Mouse (Mus musculus) CD4-positive helper T cell, adult 2 months (primary cell): ENCODE measurements around the gene Igfbp2.

ENCODE experiments used
- DNase-seq: peaks from one replicate; pipeline ENCODE4 v3.0.0-alpha.2; 2012; ENCODE audit warnings: low read depth, missing footprints, low spot score

Igfbp2 gene

DNA sequence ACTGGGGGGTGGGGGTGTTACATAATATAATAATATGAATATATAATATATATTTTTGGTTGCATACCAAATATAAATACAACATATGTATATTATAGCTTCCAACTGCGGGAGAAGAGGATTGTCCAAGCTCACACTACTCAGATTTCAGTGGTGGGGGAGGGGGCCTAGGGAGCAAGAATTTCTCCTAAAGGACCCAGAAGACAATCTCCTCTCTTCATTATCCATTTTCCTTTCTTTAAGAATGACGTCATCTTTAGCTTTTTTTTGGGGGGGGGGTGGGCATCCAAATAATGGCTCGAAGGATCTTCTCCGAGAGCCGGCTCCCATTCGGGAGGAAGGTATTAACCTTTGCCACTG is 47.0 kb downstream of the Igfbp2 start:
- DNase-seq = no peak

DNA sequence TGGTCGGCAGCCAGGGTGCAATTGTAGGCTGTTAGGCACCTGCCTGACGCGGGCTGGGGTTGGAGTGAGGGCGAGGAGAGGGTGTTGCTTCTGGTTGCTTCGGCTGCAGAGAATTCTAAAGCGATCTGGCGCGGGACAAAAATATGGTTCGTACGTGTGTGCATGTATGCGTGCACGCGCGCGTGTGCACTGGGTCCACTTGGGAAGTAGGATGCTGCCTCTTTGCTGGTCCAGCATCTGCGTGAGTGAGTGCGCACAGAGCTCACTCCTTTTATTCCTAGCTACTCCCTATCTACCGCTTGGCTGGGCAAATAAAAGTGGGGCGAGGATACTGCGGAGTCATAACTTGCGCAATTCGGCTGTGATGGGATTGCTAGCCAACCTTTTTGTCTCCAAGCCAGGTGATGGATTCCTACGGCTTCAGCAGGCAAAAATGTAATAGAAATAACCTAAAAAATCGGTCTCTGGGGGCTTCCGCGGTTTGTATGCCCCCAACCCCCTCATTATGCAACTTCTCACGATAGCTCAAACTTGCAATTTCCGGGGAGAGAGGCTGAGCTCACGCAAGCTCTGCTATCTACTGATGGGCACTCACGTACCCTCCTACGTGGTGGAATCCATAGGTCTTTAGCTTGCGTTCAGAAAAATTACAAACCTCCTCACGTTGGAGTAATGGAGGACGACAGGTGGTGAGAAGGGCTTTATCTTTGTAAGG is 47.6 kb downstream of the Igfbp2 start:
- peak; percentile 10 for DNase-seq

DNA sequence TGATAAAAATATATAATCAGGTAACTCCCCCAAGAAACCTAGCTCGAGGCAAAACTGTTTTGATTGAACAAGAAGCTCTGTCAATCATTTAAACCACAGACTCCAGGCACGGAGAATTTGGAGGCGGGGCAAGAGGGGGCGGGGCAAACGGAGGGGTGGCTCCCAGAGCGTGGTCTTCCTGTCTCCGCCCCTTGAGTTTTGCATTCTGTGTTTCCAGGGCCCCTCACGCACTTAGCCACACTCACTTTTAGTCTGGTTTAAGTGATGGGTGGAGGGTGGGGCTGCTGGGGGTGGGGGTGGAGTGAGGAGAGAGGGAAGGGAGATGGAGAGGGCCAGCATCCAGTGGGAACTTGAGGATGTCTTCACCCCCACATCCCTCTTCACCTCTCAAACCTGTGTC is 48.2 kb downstream of the Igfbp2 start:
- peak; percentile 38 for DNase-seq

DNA sequence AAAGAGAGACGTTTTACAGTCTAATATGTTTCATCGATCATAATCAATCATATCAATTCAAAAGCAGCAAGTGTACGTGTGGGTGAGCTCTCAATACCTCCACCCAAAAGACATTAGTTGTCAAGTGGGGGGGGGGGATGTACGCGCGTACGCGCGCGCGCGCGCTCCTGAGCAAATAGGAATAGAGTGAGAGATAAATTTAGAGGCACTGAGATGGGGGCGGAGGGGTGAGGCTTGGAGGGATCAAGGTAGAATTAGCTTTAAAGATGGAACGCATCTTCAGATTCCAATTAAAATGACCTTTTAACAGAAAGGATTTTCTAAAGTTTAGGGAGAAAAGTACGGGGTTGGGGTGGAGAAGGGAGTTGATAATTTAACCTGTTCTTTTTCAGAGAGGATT is 48.8 kb downstream of the Igfbp2 start:
- DNase-seq = no peak

DNA sequence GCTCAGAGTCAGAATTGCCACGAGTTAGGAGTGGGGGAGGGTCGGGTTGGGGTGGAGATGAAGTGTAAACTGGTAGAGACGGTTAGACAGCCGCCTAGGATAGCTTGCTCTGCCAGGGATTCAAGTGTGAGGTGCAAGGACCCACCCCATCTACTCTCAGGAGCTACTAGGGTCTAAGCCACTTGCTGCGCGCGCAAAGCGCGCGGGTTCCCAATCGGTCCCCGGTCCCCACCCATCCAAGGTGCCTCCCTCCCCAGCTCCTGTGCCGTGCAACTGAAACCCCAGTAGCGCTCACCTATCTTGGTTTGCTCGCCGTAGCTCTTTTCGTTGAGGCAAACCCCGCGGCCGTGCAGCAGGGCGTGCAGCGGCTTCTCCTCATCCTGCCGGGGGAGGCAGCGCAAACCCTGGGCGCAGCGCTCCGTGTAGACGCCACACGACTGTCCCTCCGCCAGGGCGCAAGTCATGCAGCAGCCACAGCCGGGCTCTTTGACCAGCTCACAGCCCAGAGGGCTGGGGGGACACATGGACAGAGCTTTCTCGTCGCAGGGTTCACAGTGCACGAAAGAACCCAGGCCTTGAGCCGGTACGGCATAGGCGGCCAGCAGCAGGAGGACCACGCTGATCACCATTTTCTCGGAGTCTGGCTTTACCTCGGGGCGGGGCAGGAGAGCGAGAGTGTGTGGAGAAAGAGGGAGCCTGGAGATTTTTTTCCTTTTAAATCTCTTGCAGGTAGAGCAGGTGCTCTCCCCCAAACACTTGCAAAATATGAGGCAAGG is 49.4 kb downstream of the Igfbp2 start:
- no peak for DNase-seq

DNA sequence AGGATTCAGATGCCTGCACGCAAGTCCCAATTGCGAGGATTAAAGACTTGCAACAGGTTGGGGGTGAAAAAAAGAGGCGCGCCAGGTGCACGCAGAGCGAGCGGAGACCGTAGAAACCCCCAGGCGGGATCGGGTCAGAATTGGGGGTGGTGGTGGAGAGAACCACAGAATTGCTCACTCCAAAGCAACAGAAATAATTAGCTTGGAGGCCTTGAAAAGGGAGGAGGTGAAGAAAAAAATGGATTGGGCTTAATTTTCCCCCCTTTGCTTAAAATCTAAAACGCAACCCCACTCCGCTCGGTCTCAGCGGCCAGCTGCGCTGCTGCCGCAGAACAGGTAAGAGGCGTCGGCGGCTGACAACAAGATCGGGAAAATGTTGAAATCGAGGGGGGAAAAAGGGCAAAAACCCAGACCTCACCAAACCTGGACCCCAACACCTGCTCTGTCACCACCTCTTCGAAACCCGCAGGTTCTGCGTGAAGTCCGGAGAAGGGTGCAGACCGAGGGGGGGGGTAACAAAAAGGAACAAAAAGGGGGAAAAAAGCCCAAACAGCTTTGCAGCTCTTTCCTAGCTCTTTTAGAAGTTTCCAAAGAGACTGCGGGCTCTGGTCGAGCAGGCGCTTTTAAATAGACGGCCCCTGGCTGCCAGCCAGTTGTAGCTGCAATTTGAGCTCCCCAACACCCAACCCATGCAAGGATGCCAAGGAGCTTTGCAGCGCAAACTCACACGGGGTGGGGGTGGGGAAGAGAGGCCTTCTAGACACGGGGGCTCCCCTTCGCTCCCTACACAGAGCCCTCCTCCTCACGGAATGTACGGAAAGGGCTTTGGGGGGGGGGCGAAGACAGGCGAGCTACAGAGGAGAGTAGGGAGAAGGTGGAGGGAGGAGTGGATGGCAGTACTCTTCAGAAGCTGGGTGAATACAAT is 50.2 kb downstream of the Igfbp2 start, which contains the start of gene Igfbp5:
Gene Igfbp5 (minus strand): TSS at position 598 of the 925 bp plus-strand sequence.
- DNase-seq = no peak

DNA sequence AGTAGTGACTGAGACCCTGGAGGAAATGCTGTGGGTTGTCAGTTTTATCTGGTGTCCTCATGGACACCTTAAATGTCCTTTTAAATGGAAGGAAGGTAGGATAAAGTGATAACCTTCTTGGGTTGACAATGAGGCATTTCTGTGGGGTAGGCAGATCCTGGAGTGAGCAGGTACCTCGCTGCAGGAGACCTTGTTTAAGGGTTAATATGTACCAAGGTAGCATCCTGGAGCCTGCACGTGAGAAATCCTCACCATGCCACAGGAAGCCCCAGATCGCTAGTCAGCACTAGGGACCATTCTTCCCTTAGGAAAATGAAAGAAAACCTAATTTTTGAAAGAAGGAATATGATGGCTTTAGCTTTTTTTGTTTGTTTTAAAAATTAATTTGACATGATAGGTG is 51.4 kb downstream of the Igfbp2 start:
- DNase-seq = no peak

DNA sequence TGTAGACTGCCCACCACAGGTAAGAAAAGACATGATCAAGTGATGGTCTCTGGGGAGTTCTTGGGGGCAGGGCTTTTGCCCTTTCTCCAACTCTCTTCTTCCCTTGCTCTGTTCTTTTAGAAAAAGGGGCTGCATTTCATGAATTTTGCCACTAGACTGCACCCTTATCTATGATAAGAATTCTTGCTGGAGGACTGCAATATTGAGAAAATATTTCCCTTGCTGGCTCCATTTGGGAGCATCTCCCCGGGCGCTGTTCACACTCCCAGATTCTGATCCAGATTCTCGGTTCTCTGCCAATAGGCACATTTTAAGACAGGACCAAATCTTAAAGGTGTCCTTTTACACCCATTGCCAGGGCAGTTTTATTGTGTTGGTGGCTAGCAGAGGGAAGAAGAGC is 51.8 kb downstream of the Igfbp2 start:
- no peak for DNase-seq

DNA sequence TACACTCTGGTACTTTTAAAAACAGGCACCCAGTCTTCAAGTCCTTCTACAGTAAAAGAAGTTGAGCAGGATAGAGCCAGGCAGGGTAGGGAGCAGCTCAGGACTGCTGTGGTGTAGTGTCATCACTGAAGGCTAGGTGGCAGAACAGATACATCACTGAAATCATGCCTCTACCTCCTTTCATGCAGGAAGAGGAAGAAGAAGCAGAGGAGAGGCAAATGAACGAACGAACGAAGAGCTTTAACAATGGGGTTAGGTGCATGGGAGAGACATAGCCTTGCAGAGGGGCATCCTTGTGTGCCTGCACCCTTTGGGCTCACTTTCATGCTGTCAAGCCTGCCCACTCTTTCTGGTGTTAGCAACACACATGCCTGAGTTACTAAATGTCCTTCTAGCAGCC is 53.6 kb downstream of the Igfbp2 start:
- DNase-seq = no peak

DNA sequence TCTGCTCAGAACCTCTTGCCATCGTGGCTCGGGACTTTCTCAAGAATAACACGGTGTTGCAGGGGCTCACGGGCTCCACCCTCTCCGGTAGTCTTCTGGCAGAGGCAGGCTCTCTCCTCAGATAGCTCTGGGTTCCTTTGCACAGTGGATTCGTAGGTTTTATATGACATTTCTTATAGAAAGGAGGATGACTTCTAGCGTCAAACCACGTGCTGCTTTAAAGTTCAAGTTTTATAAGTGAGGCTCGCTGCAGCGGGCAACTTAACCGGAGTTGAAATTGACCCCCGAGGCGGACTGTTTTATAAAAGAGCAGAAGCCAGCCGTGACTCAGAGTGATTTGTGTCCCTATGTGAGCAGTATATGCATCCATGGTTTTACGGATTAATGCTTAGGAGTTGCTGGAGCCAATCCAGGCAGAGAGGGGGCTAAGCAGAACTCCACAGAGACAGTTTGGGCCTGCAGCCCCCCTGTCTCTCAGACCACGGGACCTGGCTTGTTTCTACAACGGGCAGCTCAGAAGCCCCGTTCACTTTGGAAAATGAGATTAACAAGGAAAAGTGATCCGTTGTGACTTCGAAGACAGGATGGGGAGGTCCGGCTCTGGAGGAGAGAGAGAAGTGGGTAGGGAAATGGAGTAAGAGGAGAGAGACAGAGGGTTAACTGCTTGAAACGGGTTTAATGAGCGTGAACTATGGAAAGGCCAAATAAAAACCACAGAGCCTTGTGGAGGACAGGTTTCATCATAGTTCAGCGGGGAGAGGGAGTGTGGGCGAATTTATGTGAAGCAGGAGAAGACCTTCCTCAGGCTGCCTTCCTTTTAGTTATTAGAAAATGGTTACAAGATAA is 54.4 kb downstream of the Igfbp2 start:
- DNase-seq = no peak

DNA sequence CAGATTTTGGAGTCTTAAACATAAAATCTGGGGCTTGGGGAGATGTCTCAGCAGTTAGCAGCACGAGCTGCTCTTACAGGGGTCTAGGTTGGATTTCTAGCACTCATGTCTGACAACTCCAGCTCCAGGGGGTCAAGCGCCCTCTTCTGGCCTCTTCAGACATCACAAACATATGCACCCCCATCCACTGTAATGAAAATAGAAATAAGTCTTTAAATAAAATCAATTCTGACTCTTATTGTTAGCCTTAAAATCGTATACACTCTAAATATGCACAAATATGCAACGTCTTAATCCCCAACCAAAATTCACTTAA is 55.0 kb downstream of the Igfbp2 start:
- DNase-seq = no peak

DNA sequence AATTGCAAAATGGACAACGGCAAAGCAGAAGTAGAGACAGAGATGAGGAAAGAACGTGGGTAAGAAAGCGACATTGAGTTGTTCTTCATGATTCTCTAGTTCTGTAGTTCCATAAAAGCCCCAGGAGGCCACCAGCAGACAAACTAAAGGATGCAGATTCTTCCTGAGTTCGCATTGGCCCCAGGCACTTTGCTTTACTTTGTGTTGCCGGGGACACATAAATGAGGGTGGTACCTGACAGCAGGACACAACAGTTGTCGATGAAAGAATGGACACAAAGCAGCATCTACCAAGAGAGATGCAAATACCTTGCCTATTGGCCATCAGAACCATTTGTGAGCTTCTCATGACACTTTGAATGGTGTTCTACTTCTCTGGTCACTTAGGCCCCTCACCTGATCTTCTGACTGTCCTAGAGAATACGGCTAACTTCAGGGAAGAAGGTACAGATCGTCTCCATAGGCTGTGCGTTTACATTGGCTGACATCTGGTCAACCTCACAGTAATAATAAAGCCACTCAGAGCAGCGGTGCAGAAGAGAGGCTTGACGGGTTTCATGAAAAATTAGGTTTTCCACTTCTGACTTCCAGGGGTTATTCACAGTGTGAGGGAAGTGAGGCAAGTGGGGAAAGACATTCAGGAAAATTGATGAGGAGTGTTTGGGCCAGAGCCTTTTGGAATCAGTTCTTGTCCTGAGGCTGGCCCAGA is 61.0 kb downstream of the Igfbp2 start:
- no peak for DNase-seq

DNA sequence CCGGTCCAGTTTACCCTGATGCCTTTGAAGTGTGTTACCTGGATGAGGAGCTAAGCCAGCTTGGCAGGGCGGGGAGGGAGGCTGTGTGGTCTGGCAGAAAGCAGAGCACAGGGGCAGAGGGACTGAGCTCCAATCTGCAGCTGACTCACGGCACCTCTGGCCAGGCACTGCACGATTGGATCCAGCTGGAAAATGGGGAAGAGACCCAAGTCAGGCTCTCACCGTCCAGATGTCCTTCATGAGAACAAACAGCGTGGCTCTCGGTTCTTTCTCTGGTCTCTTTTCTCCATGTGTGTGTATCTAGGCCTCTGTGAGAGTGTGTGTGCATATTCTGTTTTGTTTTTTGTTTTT is 61.5 kb downstream of the Igfbp2 start:
- DNase-seq = no peak

DNA sequence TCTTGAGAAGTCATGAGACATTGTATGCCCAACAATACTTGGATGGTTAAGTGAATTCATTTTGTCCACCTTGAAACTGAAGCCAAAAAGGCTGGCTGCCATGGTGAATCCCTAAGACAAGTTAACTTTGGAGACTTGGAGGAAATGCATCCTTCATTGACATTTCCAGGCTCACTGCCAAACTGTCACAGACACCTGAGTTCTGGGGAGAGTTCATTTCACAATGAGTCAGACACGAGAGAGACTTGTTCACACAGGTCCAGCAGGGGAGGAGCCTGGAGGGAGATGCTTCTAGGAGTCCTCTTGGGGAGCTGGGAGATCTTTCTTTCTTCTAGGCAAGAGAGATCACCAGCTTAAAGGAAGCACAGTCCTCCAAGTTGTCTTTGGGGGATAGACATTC is 63.6 kb downstream of the Igfbp2 start:
- no peak for DNase-seq

DNA sequence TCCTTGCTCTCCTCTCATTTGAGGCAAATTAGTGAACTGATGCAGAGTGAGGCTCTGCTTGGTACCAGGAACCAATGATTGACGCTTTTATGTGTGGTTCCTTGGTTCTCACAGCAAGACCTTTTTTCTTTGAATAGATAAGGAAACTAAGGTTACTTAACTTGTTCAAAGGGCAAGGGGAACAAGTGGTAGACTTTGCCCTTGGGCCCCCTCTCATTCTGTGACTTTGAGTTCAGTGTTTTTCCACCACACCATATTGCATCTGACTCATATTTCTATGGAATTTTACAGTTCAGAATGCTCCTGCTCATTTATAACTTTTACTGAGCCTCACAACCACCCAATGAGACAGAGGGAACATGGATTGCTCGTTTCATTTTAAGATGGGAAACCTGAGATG is 71.5 kb downstream of the Igfbp2 start:
- DNase-seq = no peak
